Mouse (Mus musculus) forebrain, embryonic 16.5 days (tissue): ENCODE results near the gene Grik1. TPM values are rescaled to one million over a fixed set of nuclear protein-coding genes. Genes with fewer than 3 reads are reported as not detected.

Experiments
- ATAC-seq: fragments of 200-750 bp; cut with Nextera tagmentation; 2 replicates; pipeline ENCODE4 v1.8.0; 2017; ENCODE audit warnings: mild to moderate bottlenecking, moderate library complexity
- H3K27ac ChIP-seq: fragments of 300-500 bp; sonication (generic); 2 replicates; pipeline ENCODE4 v1.5.1; 2014; ENCODE audit warnings: low read length, control low read depth
- H3K27me3 ChIP-seq: fragments of 300-500 bp; sonication (generic); replicated peaks from 2 replicates; pipeline ENCODE4 v1.6.1; 2014; ENCODE audit warnings: low read length; ENCODE audit not compliant: control insufficient read depth, insufficient read depth
- H3K36me3 ChIP-seq: fragments of 300-500 bp; sonication (generic); 2 replicates; pipeline ENCODE4 v1.6.1; 2014; ENCODE audit not compliant: control insufficient read depth, insufficient read depth
- H3K4me1 ChIP-seq: fragments of 300-500 bp; sonication (generic); replicated peaks from 2 replicates; pipeline ENCODE4 v1.6.1; 2014; ENCODE audit warnings: low read length; ENCODE audit not compliant: control insufficient read depth, insufficient read depth
- H3K4me2 ChIP-seq: fragments of 300-500 bp; sonication (generic); 2 replicates; pipeline ENCODE4 v1.6.1; 2014; ENCODE audit warnings: mild to moderate bottlenecking, low read length, control low read depth
- H3K4me3 ChIP-seq: fragments of 300-500 bp; sonication (generic); replicated peaks from 2 replicates; pipeline ENCODE4 v1.5.1; 2014; ENCODE audit warnings: mild to moderate bottlenecking, low read length, control low read depth
- H3K9ac ChIP-seq: fragments of 300-500 bp; sonication (generic); replicated peaks from 2 replicates; pipeline ENCODE4 v1.6.1; 2014; ENCODE audit warnings: low read depth, low read length, control low read depth
- H3K9me3 ChIP-seq: fragments of 300-500 bp; sonication (generic); 2 replicates; pipeline ENCODE4 v1.6.1; 2016; ENCODE audit warnings: low read length; ENCODE audit not compliant: control insufficient read depth
- WGBS: fragments of 180-500 bp; shearing (Covaris S2); extraction: QIAGEN DNeasy Blood & Tissue Kit; methylation state at CpG from one replicate; pipeline ENCODE4 v1.1.7; 2014; 5-methylcytosine and 5-hydroxymethylcytosine counted together
- polyA plus RNA-seq: library from polyadenylated mRNA; unstranded; fragments of >200 nt; fragmentation: Nextera tagmentation; extraction: Ambion mirVana; gene quantifications from 2 replicates; pipeline ENCODE4 v1.2.1, GENCODE M21; 2015

Grik1 gene
- polyA plus RNA-seq, 1 experiment from 2014 or later = 21.6 TPM

DNA sequence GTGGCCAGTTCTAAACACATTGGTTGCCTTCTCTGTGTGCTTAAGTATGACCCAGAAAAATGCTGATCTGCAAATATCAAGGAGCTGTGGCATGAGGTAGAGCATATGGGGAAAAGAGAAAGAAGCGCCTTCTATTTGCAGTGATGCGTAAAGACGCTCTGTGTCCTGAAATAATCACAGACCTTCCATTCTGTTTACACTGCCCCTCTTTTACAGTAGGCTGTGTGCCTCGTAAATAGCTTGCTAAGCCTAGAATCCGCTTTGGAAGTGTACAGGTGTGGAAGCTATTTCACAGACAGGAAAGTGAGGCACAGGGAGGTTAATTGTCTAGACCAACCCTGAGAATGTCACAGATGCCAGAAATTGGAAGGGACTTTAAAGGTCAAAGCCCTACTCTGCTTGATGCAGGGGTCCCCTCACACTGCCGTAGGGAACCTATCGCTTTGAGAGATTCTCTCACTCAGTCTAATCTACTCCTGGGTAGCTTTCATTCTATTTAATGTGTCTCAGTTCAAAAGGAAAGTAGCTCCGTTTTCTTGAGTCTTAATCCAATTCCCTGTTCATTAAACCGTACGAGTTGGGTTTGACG lies 251.5 kb downstream of the Grik1 start:
- Histone ChIP-seq H3K4me2 (no peak overlapping the region), H3K9me3 (no peaks in the 10 kb centered on the region), H3K9ac (no peak overlapping the region), H3K36me3 (no peaks in the 10 kb centered on the region), H3K27ac (no peak overlapping the region), H3K27me3 (no peaks in the 10 kb centered on the region), H3K4me1 (peaks cover 6% of the 10 kb centered on the region; the same call in 1 of the 2 replicates), H3K4me3 (no peak overlapping the region)
- ATAC-seq = no peak
- 55% methylated on average over 11 of the region's 11 CpGs for WGBS

- H3K9me3 ChIP-seq = no peaks in the 10 kb centered on the region
- ATAC-seq = peak; percentile 84
Observed at GRCm38 (mm10) chr16:87988805-87989204, 301.3 kb downstream of the Grik1 start.

DNA sequence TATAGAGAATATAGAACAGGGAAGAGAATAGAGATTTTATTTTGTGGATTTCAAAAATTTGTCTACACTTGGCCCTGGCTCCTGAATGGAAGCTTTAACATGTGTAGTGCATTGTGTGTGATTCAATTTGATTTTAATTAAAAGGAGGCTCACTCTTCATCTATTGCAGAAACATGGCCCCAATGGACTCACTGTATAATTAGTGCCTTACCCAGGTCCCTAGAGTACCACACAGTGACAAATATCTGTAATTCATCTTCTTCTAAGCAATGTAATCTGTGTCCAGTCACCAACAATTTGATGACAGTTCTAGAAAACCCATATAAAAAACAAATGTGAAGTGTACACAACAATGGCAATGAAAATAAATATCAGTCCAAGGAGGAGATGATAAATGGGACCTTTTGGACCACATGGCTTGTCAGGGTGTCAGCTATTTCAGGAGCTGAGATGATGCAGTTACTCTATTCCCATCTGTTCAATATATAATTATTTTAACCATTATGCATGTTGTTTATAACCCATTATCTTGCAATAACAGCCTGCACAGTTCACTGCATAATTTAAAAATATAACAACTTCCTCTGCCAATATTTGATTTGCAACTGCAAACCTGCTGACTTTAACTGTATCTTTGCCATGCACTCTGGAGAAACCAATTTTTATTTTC lies 305.7 kb downstream of the Grik1 start:
- Histone ChIP-seq H3K27me3 (no peaks in the 10 kb centered on the region), H3K9me3 (no peaks in the 10 kb centered on the region), H3K4me2 (no peak overlapping the region), H3K9ac (no peak overlapping the region), H3K27ac (no peak overlapping the region), H3K4me3 (no peak overlapping the region), H3K4me1 (peaks cover 5% of the 10 kb centered on the region; the same call in 1 of the 2 replicates), H3K36me3 (no peaks in the 10 kb centered on the region)
- peak; percentile 83 for ATAC-seq

More at GRCm38 (mm10) chr16:87988805-87989204, 301.3 kb downstream of the Grik1 start:
- Histone ChIP-seq H3K36me3 (no peaks in the 10 kb centered on the region), H3K27me3 (no peaks in the 10 kb centered on the region), H3K4me3 (no peak overlapping the region), H3K4me1 (peaks cover 5% of the 10 kb centered on the region; the same call in 1 of the 2 replicates), H3K27ac (no peak overlapping the region), H3K9ac (no peak overlapping the region), H3K4me2 (no peak overlapping the region)
- 10% methylated on average over 2 of the region's 2 CpGs for WGBS

- no peak; the same call in 1 of the 2 replicates for ATAC-seq
- Histone ChIP-seq H3K9me3 (0 out of 2 replicates have a peak, but pooled peaks cover 2% of the 10 kb centered on the region), H3K36me3 (no peaks in the 10 kb centered on the region), H3K27me3 (no peaks in the 10 kb centered on the region), H3K4me1 (peaks cover 9% of the 10 kb centered on the region), H3K4me2 (no peak overlapping the region), H3K4me3 (no peak overlapping the region), H3K27ac (peak overlapping the region; percentile 50), H3K9ac (no peak overlapping the region)
- WGBS = 19% methylated on average over 3 of the region's 3 CpGs
Observed at GRCm38 (mm10) chr16:87974076-87974443, 316.0 kb downstream of the Grik1 start.

GRCm38 (mm10) chr16:87973394-87974075 lies 316.5 kb downstream of the Grik1 start:
- Histone ChIP-seq H3K4me1 (peaks cover 9% of the 10 kb centered on the region), H3K4me3 (no peak overlapping the region), H3K36me3 (no peaks in the 10 kb centered on the region), H3K27me3 (no peaks in the 10 kb centered on the region), H3K9me3 (0 out of 2 replicates have a peak, but pooled peaks cover 2% of the 10 kb centered on the region), H3K9ac (no peak overlapping the region), H3K4me2 (no peak overlapping the region), H3K27ac (peak overlapping the region; percentile 50)
- peak; percentile 95 for ATAC-seq
- WGBS = 8% methylated on average over 2 of the region's 2 CpGs

DNA sequence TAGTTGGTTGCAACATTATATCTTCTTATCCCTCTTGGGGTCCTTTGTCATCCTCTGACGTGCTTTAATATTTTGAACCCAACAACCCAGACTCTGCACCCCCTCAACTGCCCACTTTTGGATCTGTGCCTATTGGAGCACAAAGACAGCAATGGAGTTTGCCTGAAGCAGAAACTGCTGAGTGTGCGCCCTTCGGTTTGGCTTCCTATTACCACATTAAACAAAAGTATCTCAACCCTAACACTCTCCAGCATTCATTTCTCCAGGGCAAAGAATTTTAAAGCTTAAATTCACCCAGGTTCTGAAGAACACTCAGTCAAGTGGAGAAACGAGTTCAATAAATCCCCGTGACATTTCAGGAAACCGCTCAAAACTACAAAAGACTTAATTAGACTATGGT lies 318.2 kb downstream of the Grik1 start:
- no peaks in the 10 kb centered on the region for H3K36me3 ChIP-seq
- 0 out of 2 replicates have a peak, but pooled peaks cover 2% of the 10 kb centered on the region for H3K9me3 ChIP-seq
- H3K27ac ChIP-seq = no peak overlapping the region
- no peak for ATAC-seq
- H3K4me3 ChIP-seq = no peak overlapping the region
- WGBS = 45% methylated on average over 6 of the region's 6 CpGs
- no peak overlapping the region for H3K4me2 ChIP-seq
- peaks cover 9% of the 10 kb centered on the region for H3K4me1 ChIP-seq
- no peak overlapping the region for H3K9ac ChIP-seq
- no peaks in the 10 kb centered on the region for H3K27me3 ChIP-seq

- Histone ChIP-seq H3K9me3 (0 out of 2 replicates have a peak, but pooled peaks cover 2% of the 10 kb centered on the region), H3K36me3 (no peaks in the 10 kb centered on the region), H3K4me3 (no peak overlapping the region), H3K27ac (no peak overlapping the region), H3K4me2 (no peak overlapping the region), H3K9ac (no peak overlapping the region), H3K4me1 (peaks cover 9% of the 10 kb centered on the region), H3K27me3 (no peaks in the 10 kb centered on the region)
- no peak for ATAC-seq
- WGBS = 26% methylated on average over 3 of the region's 3 CpGs
Observed at GRCm38 (mm10) chr16:87969936-87970335, 320.1 kb downstream of the Grik1 start.

DNA sequence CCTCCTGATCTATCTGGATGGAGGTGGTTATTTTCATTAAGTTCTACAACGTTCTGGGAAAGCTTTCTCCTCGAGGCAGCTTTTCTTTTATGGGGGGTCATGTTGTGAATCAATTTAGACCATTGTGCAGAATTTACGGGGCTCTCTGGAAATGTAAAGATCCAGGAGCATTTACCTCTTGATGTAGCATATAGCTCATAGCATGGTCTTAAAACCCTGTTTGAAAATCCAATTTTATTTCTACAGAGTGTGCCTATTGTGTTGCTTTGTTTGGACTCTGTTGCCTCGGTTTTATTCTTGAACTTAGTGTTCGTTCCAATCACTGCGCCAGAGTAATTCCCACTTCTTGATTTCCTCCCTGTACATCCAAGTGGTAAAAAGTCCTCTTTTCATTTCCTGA lies 328.6 kb downstream of the Grik1 start:
- no peak overlapping the region for H3K9ac ChIP-seq
- H3K27me3 ChIP-seq = no peaks in the 10 kb centered on the region
- WGBS = 62% methylated on average over 6 of the region's 6 CpGs
- no peaks in the 10 kb centered on the region for H3K4me1 ChIP-seq
- H3K36me3 ChIP-seq = no peaks in the 10 kb centered on the region
- H3K4me3 ChIP-seq = no peak overlapping the region
- ATAC-seq = no peak
- no peaks in the 10 kb centered on the region for H3K9me3 ChIP-seq
- no peak overlapping the region for H3K4me2 ChIP-seq
- no peak overlapping the region for H3K27ac ChIP-seq

DNA sequence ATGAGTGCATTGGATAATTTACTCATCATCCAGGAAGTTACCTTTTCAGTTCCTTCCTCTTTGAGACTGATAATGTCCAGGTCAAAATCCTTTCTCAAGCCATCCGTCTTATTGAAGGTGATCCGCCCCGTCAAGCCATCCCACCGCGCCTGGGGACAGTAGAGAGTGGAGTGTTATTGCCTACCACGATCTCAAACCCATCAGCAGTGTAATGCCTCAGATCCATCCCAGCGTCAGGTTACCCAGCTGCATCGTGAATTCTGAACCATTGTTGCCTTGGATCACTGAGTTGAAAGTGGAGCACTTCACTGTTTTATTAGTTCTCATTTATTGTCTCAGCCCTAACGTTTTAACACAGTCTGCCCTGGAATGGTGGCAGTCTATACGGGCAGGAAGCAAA lies 332.6 kb downstream of the Grik1 start:
- WGBS = 91% methylated on average over 10 of the region's 10 CpGs
- no peak overlapping the region for H3K9ac ChIP-seq
- H3K27ac ChIP-seq = no peak overlapping the region
- no peak overlapping the region for H3K4me3 ChIP-seq
- ATAC-seq = no peak
- no peaks in the 10 kb centered on the region for H3K9me3 ChIP-seq
- H3K36me3 ChIP-seq = no peaks in the 10 kb centered on the region
- no peaks in the 10 kb centered on the region for H3K4me1 ChIP-seq
- no peaks in the 10 kb centered on the region for H3K27me3 ChIP-seq
- H3K4me2 ChIP-seq = no peak overlapping the region
